Mouse (Mus musculus) retina, postnatal 1 day (tissue): Measurements from ENCODE around the gene Wdr46.

ENCODE experiments used
- DNase-seq: peaks from one replicate; pipeline ENCODE4 v3.0.0-alpha.2; 2012

Gene Wdr46

GRCm38 (mm10) chr17:33911813-33912414 lies 28.5 kb upstream of the Wdr46 start:
- DNase-seq = no peak

GRCm38 (mm10) chr17:33913264-33913663 lies 27.2 kb upstream of the Wdr46 start:
- no peak for DNase-seq

GRCm38 (mm10) chr17:33913905-33914304 lies 26.6 kb upstream of the Wdr46 start:
- DNase-seq = no peak

- peak; percentile 36 for DNase-seq
Observed at GRCm38 (mm10) chr17:33914969-33915391, 25.5 kb upstream of the Wdr46 start.

- peak; percentile 100 for DNase-seq
Observed at GRCm38 (mm10) chr17:33915671-33916250, 24.7 kb upstream of the Wdr46 start, which contains the start of the genes Tapbp and Zbtb22. Tapbp (plus strand) TSS chr17:33915899. Zbtb22 (plus strand) TSS chr17:33915904.

GRCm38 (mm10) chr17:33916294-33916693 lies 24.2 kb upstream of the Wdr46 start:
- DNase-seq = no peak

GRCm38 (mm10) chr17:33916847-33917655 lies 23.4 kb upstream of the Wdr46 start:
- peak; percentile 21 for DNase-seq

- DNase-seq = no peak
Observed at GRCm38 (mm10) chr17:33917656-33918292, 22.7 kb upstream of the Wdr46 start.

- no peak for DNase-seq
Observed at GRCm38 (mm10) chr17:33918293-33919203, 21.9 kb upstream of the Wdr46 start.

GRCm38 (mm10) chr17:33919351-33920281 lies 20.8 kb upstream of the Wdr46 start:
- DNase-seq = peak; percentile 46

- peak; percentile 89 for DNase-seq
Observed at GRCm38 (mm10) chr17:33920282-33921097, 20.0 kb upstream of the Wdr46 start.

- DNase-seq = no peak
Observed at GRCm38 (mm10) chr17:33921361-33921760, 19.1 kb upstream of the Wdr46 start.

- peak; percentile 53 for DNase-seq
Observed at GRCm38 (mm10) chr17:33924577-33925283, 15.7 kb upstream of the Wdr46 start.

- DNase-seq = no peak
Observed at GRCm38 (mm10) chr17:33925406-33926116, 14.9 kb upstream of the Wdr46 start.

- DNase-seq = peak; percentile 39
Observed at GRCm38 (mm10) chr17:33926207-33926932, 14.1 kb upstream of the Wdr46 start.

- no peak for DNase-seq
Observed at GRCm38 (mm10) chr17:33928251-33928947, 12.1 kb upstream of the Wdr46 start.
